Mouse (Mus musculus) heart, embryonic 16.5 days (tissue): ENCODE data around the gene Cramp1l. TPM values are rescaled to one million over a fixed set of nuclear protein-coding genes. Genes with fewer than 3 reads are reported as not detected.
"Not testable (repeated sequence)": the region's sequence is repeated elsewhere in the genome, so short reads cannot be mapped to it uniquely, and the experiment has no call there.

Experiments used
- ATAC-seq: fragments of 200-750 bp; cut with Nextera tagmentation; replicated peaks from 2 replicates; pipeline ENCODE4 v1.8.0; 2017; ENCODE audit warnings: moderate number of reproducible peaks; ENCODE audit not compliant: insufficient read depth, low FRiP score; ENCODE audit errors: extremely low read depth
- H3K27ac ChIP-seq: fragments of 300-500 bp; sonication (generic); 2 replicates; pipeline ENCODE4 v1.5.1; 2014; ENCODE audit warnings: mild to moderate bottlenecking, low read length, control low read depth, moderate library complexity
- H3K27me3 ChIP-seq: fragments of 300-500 bp; sonication (generic); 2 replicates; pipeline ENCODE4 v1.6.1; 2014; ENCODE audit warnings: low read length, mixed read lengths; ENCODE audit not compliant: control insufficient read depth, insufficient read depth
- H3K36me3 ChIP-seq: fragments of 300-500 bp; sonication (generic); 2 replicates; pipeline ENCODE4 v1.6.1; 2014; ENCODE audit not compliant: control insufficient read depth, insufficient read depth
- H3K4me1 ChIP-seq: fragments of 300-500 bp; sonication (generic); 2 replicates; pipeline ENCODE4 v1.6.1; 2014; ENCODE audit warnings: low read length, mixed read lengths; ENCODE audit not compliant: control insufficient read depth, insufficient read depth
- H3K4me2 ChIP-seq: fragments of 300-500 bp; sonication (generic); 2 replicates; pipeline ENCODE4 v1.6.1; 2014; ENCODE audit warnings: low read depth, mild to moderate bottlenecking, control low read depth, low read length
- H3K4me3 ChIP-seq: fragments of 300-500 bp; sonication (generic); 2 replicates; pipeline ENCODE4 v1.5.1; 2014; ENCODE audit warnings: mild to moderate bottlenecking, control low read depth, low read length
- H3K9ac ChIP-seq: fragments of 300-500 bp; sonication (generic); 2 replicates; pipeline ENCODE4 v1.6.1; 2014; ENCODE audit warnings: low read length, control low read depth
- H3K9me3 ChIP-seq: fragments of 300-500 bp; sonication (generic); replicated peaks from 2 replicates; pipeline ENCODE4 v1.6.1; 2016; ENCODE audit warnings: low read length; ENCODE audit not compliant: control insufficient read depth
- WGBS: fragments of 180-500 bp; shearing (Covaris S2); extraction: QIAGEN DNeasy Blood & Tissue Kit; methylation state at CpG from one replicate; pipeline ENCODE4 v1.1.7; 2014; 5-methylcytosine and 5-hydroxymethylcytosine counted together
- polyA plus RNA-seq: library from polyadenylated mRNA; unstranded; fragments of >200 nt; fragmentation: Nextera tagmentation; extraction: Ambion mirVana; gene quantifications from 2 replicates; pipeline ENCODE4 v1.2.1, GENCODE M21; 2015

Cramp1l gene
- polyA plus RNA-seq, 1 experiment from 2014 or later, result 4.2 TPM

DNA sequence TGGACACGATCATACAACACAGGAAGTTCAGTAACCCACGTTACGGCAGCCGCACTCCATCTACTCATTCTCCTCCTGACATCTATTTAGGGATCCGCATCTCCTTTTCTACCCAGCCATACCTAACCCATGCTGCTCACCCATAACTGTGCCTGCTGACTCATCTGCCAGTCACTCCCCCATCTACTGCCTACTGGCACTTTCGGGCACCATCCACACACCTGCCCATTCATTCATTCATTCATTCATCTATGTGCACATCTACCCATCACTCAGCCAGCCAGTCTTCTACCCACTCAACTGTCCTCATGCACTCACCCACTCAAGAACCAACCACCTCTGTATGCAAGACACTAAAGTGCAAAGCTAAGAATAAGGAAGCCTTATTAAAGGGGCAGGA is 28.4 kb downstream of the Cramp1l start:
- no peaks in the 10 kb centered on the region for H3K27me3 ChIP-seq
- ATAC-seq, result no peak
- no peak overlapping the region for H3K27ac ChIP-seq
- WGBS, result 94% methylated on average over 6 of the region's 6 CpGs
- no peak overlapping the region for H3K4me2 ChIP-seq
- H3K9ac ChIP-seq, result no peak overlapping the region
- no peaks in the 10 kb centered on the region for H3K9me3 ChIP-seq
- H3K4me3 ChIP-seq, result no peak overlapping the region
- H3K36me3 ChIP-seq, result peaks cover 82% of the 10 kb centered on the region
- no peaks in the 10 kb centered on the region for H3K4me1 ChIP-seq

GRCm38 (mm10) chr17:24960852-24961715 is 54.5 kb downstream of the Cramp1l start:
- Histone ChIP-seq H3K36me3 (peaks cover 39% of the 10 kb centered on the region), H3K4me2 (peak overlapping the region; percentile 87), H3K27ac (peak overlapping the region; percentile 48), H3K4me1 (peaks cover 9% of the 10 kb centered on the region), H3K9ac (peak overlapping the region; percentile 69), H3K9me3 (no peaks in the 10 kb centered on the region), H3K27me3 (no peaks in the 10 kb centered on the region), H3K4me3 (peak overlapping the region; percentile 98)
- no peak for ATAC-seq
- 13% methylated on average over 21 of the region's 21 CpGs for WGBS

GRCm38 (mm10) chr17:24960135-24960851 is 55.3 kb downstream of the Cramp1l start, which contains the start of gene Jpt2:
Jpt2 (minus strand) TSS chr17:24960689.
- Histone ChIP-seq H3K4me2 (peak within 1 kb of the TSS; percentile 87), H3K9me3 (no peaks in the 10 kb centered on the region), H3K27ac (peak within 1 kb of the TSS; percentile 86), H3K9ac (peak within 1 kb of the TSS; percentile 90), H3K4me3 (peak within 1 kb of the TSS; percentile 98), H3K36me3 (peaks cover 41% of the 10 kb centered on the region), H3K27me3 (no peaks in the 10 kb centered on the region), H3K4me1 (peaks cover 9% of the 10 kb centered on the region)
- ATAC-seq, result peak; percentile 100
- WGBS, result under 1% methylated on average over 59 of the region's 59 CpGs

GRCm38 (mm10) chr17:24959371-24959770 is 56.2 kb downstream of the Cramp1l start:
- peaks cover 34% of the 10 kb centered on the region for H3K36me3 ChIP-seq
- ATAC-seq, result no peak
- H3K4me2 ChIP-seq, result peak overlapping the region; percentile 87
- no peaks in the 10 kb centered on the region for H3K9me3 ChIP-seq
- peaks cover 9% of the 10 kb centered on the region for H3K4me1 ChIP-seq
- H3K9ac ChIP-seq, result peak overlapping the region; percentile 90
- H3K27ac ChIP-seq, result no peak overlapping the region
- H3K4me3 ChIP-seq, result peak overlapping the region; percentile 98
- WGBS, result 52% methylated on average over 8 of the region's 8 CpGs
- no peaks in the 10 kb centered on the region for H3K27me3 ChIP-seq

GRCm38 (mm10) chr17:24953291-24953690 is 62.3 kb downstream of the Cramp1l start:
- no peak for ATAC-seq
- no peaks in the 10 kb centered on the region for H3K4me1 ChIP-seq
- H3K9ac ChIP-seq, result no peak overlapping the region
- H3K9me3 ChIP-seq, result no peaks in the 10 kb centered on the region
- H3K27ac ChIP-seq, result no peak overlapping the region
- H3K4me3 ChIP-seq, result no peak overlapping the region
- no peaks in the 10 kb centered on the region for H3K27me3 ChIP-seq
- no peak overlapping the region for H3K4me2 ChIP-seq
- H3K36me3 ChIP-seq, result peaks cover 15% of the 10 kb centered on the region
- 85% methylated on average over 2 of the region's 2 CpGs for whole genome bisulfite sequencing

GRCm38 (mm10) chr17:24950671-24951070 is 64.9 kb downstream of the Cramp1l start:
- Histone ChIP-seq H3K36me3 (peaks cover 19% of the 10 kb centered on the region), H3K4me2 (no peak overlapping the region), H3K27me3 (no peaks in the 10 kb centered on the region), H3K9me3 (no peaks in the 10 kb centered on the region), H3K4me3 (no peak overlapping the region), H3K27ac (no peak overlapping the region), H3K4me1 (no peaks in the 10 kb centered on the region), H3K9ac (no peak overlapping the region)
- no peak for ATAC-seq
- WGBS, result 90% methylated on average over 2 of the region's 2 CpGs

- Histone ChIP-seq H3K9me3 (no peaks in the 10 kb centered on the region), H3K36me3 (peaks cover 16% of the 10 kb centered on the region), H3K27ac (no peak overlapping the region), H3K27me3 (no peaks in the 10 kb centered on the region), H3K9ac (no peak overlapping the region), H3K4me3 (no peak overlapping the region), H3K4me1 (no peaks in the 10 kb centered on the region), H3K4me2 (no peak overlapping the region)
- WGBS, result 93% methylated on average over 5 of the region's 5 CpGs
- ATAC-seq, result no peak
These were observed 67.4 kb downstream of the Cramp1l start for GRCm38 (mm10) chr17:24948204-24948603.

DNA sequence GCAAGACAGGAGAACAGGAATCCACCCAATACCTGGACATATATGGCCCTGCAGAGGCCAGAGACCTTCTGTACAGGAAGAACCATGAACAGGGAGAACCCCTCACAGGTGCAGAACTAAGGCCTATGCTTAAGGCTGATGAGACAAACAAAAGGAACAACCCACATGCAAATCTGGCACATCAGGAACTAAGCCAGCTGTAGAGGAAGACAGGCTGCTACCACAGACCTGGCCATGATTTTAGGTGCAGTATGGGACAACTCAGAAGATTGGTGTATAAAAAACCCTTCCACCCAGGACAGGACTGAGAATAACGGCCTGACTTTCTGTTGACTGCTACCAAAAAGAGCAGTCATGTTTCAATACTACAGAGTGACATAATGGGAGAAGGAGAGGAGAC is 72.0 kb downstream of the Cramp1l start:
- not testable (repeated sequence) for H3K4me2 ChIP-seq, H3K9ac ChIP-seq, H3K9me3 ChIP-seq, ATAC-seq, H3K27ac ChIP-seq, H3K4me3 ChIP-seq, H3K27me3 ChIP-seq, H3K4me1 ChIP-seq
- peaks cover 16% of the 10 kb centered on the region for H3K36me3 ChIP-seq
- 83% methylated on average over 1 of the region's 1 CpGs for WGBS

DNA sequence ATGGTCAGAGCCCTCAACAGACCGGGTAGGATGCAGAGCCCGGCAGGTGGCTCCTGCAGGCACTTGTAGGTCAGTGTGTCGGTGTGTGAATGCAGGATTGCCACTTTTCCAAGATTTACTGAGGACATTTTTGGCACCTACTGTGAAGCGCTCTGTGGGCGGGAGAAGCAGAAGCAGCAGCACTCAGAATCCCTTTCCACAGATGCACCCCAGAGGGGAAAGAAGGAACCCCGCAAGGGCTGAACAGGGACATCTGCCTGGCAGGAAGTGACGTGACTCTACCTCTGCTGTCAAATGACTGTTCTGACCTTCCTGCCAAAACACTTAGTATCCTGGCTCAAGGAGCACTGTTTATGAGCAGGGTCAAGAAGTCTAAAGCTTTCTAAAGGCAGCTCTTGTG is 72.6 kb downstream of the Cramp1l start:
- WGBS, result 86% methylated on average over 7 of the region's 7 CpGs
- H3K9me3 ChIP-seq, result no peaks in the 10 kb centered on the region
- H3K4me1 ChIP-seq, result no peaks in the 10 kb centered on the region
- H3K4me3 ChIP-seq, result no peak overlapping the region
- peaks cover 13% of the 10 kb centered on the region for H3K36me3 ChIP-seq
- H3K4me2 ChIP-seq, result no peak overlapping the region
- no peak overlapping the region for H3K9ac ChIP-seq
- H3K27me3 ChIP-seq, result no peaks in the 10 kb centered on the region
- ATAC-seq, result no peak
- H3K27ac ChIP-seq, result no peak overlapping the region
